ENCODE assay signal across 34 mouse cellular contexts in the genomic region with DNA sequence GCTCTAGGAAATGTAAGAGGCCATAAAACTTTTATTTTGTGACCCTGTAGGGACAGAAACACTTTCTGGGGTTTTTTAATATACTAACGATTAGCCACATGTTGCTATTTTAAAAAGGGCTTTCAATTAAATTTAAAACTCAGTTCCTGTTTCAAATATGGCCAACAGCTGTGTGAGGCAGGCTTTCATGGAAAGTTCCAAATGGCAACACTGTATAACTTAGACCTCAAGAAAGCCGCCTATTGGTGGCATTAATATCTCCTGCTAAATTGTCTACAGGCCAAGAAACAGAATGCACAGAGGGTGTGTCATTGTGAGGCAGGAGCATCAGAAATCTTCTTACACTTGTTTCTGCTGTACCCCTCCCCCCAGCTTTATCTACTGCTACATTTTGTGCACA. TPM values are rescaled to one million over a fixed set of nuclear protein-coding genes. Genes with fewer than 3 reads are reported as not detected.
DNase-seq lines count a peak whose midpoint lies in the region; ATAC-seq and TF ChIP-seq lines count a peak whose summit lies in the region.
"Had no signal": no experiment of that assay in that cellular context is flagged by ENCODE, and none has a peak within 500 bp of the region (broad histone marks: within the 10 kb centered on the region; RNA-seq: fewer than 3 reads in every experiment).

No protein-coding gene starts in this region.

- H3K4me2 ChIP-seq in embryonic facial prominence, embryonic 15.5 days (replicated peaks): no peak overlapping the region
- peak overlapping the region; percentile 12; the same call in 1 of the 2 replicates for H3K4me2 ChIP-seq in limb, embryonic 13.5 days (replicated peaks)
- no peak overlapping the region for H3K4me2 ChIP-seq in hindbrain, postnatal 0 days (ENCODE audit: low read depth, low read length)
- H3K4me2 ChIP-seq: embryonic facial prominence, embryonic 13.5 days; forebrain, embryonic 13.5 days; heart, embryonic 11.5 days; hindbrain, embryonic 12.5 days; liver, embryonic 11.5 days; lung, embryonic 15.5 days; midbrain, embryonic 12.5 days had no signal

- WGBS in embryonic facial prominence, embryonic 15.5 days: 45% methylated on average over 2 of the region's 2 CpGs
- 18% methylated on average over 2 of the region's 2 CpGs for WGBS in limb, embryonic 13.5 days
- WGBS in hindbrain, postnatal 0 days: 89% methylated on average over 2 of the region's 2 CpGs

- no peak overlapping the region for H3K9ac ChIP-seq in embryonic facial prominence, embryonic 15.5 days
- H3K9ac ChIP-seq in limb, embryonic 13.5 days: no peak overlapping the region
- no peak overlapping the region for H3K9ac ChIP-seq in hindbrain, postnatal 0 days (replicated peaks; ENCODE audit: low read length)
- H3K9ac ChIP-seq: embryonic facial prominence, embryonic 13.5 days; forebrain, embryonic 13.5 days; hindbrain, embryonic 12.5 days; lung, embryonic 15.5 days; midbrain, embryonic 12.5 days had no signal

- ATAC-seq in embryonic facial prominence, embryonic 15.5 days (ENCODE audit: insufficient number of reproducible peaks, low FRiP score, low TSS enrichment, low read depth): no peak
- peak; percentile 77 for ATAC-seq in limb, embryonic 13.5 days (ENCODE audit: low FRiP score, low read depth)
- ATAC-seq in megakaryocyte-erythroid progenitor cell, adult 5-6 weeks (replicated peaks; ENCODE audit: low FRiP score, low TSS enrichment, poor library complexity, severe bottlenecking): no peak
- ATAC-seq in hindbrain, postnatal 0 days: no peak
- ATAC-seq: forebrain, embryonic 13.5 days; intestine, postnatal 0 days had no signal

- peak overlapping the region; percentile 35 for H3K27ac ChIP-seq in gastrocnemius, adult 2 months
- peak overlapping the region; percentile 36; the same call in 1 of the 2 replicates for H3K27ac ChIP-seq in embryonic facial prominence, embryonic 15.5 days (replicated peaks)
- peak overlapping the region; percentile 61; the same call in 1 of the 2 replicates for H3K27ac ChIP-seq in limb, embryonic 13.5 days
- H3K27ac ChIP-seq in hindbrain, postnatal 0 days: no peak overlapping the region
- H3K27ac ChIP-seq: embryonic facial prominence, embryonic 13.5 days; forebrain, embryonic 13.5 days; hindbrain, embryonic 12.5 days; lung, embryonic 15.5 days; midbrain, embryonic 12.5 days; stomach, postnatal 0 days had no signal

- no peaks in the 10 kb centered on the region for H3K36me3 ChIP-seq in embryonic facial prominence, embryonic 15.5 days
- no peaks in the 10 kb centered on the region for H3K36me3 ChIP-seq in limb, embryonic 13.5 days
- no peaks in the 10 kb centered on the region for H3K36me3 ChIP-seq in hindbrain, postnatal 0 days (ENCODE audit: insufficient read depth, low read length)
- H3K36me3 ChIP-seq: embryonic facial prominence, embryonic 13.5 days; hindbrain, embryonic 12.5 days; lung, embryonic 15.5 days; midbrain, embryonic 12.5 days had no signal

- no peak for TF ChIP-seq CTCF in gastrocnemius, adult 2 months (IDR thresholded peaks at IDR 0.05)
- no peak for TF ChIP-seq CTCF in hindbrain, postnatal 0 days (IDR thresholded peaks at IDR 0.05; ENCODE audit: low read depth)

- intact Hi-C loops in gastrocnemius, adult 2 months (cut with DNase I): no loop called here

- DNase-seq in gastrocnemius, adult 2 months: no peak
- DNase-seq in gastrocnemius, adult 8-10 months (ENCODE audit: low spot score in 2 of 2): no peak
- peak; percentile 71 for DNase-seq in 416B (ENCODE audit: low read depth)
- DNase-seq in hindbrain, postnatal 0 days (ENCODE audit: low spot score): no peak
- DNase-seq: B cell, adult 2 months; cerebellum, adult 9-11 months; embryo, embryonic 11 days; gastrocnemius, postnatal 36 days; heart, adult 18-20 months; heart, postnatal 36 days had no signal

- H3K4me1 ChIP-seq in embryonic facial prominence, embryonic 15.5 days: peaks cover 18% of the 10 kb centered on the region
- peaks cover 43% of the 10 kb centered on the region for H3K4me1 ChIP-seq in limb, embryonic 13.5 days
- H3K4me1 ChIP-seq in hindbrain, postnatal 0 days (ENCODE audit: insufficient read depth, low read length): 0 out of 2 replicates have a peak, but pooled peaks cover 3% of the 10 kb centered on the region

- no peaks in the 10 kb centered on the region for H3K9me3 ChIP-seq in embryonic facial prominence, embryonic 15.5 days (replicated peaks)
- no peaks in the 10 kb centered on the region for H3K9me3 ChIP-seq in limb, embryonic 13.5 days
- no peaks in the 10 kb centered on the region for H3K9me3 ChIP-seq in hindbrain, postnatal 0 days (ENCODE audit: low read length)
- H3K9me3 ChIP-seq: embryonic facial prominence, embryonic 13.5 days; forebrain, embryonic 13.5 days; hindbrain, embryonic 12.5 days; lung, embryonic 15.5 days; midbrain, embryonic 12.5 days had no signal

- H3K4me3 ChIP-seq in gastrocnemius, adult 2 months: no peak overlapping the region
- no peak overlapping the region for H3K4me3 ChIP-seq in embryonic facial prominence, embryonic 15.5 days (replicated peaks)
- no peak overlapping the region for H3K4me3 ChIP-seq in limb, embryonic 13.5 days
- no peak overlapping the region for H3K4me3 ChIP-seq in hindbrain, postnatal 0 days (ENCODE audit: low read length)
- H3K4me3 ChIP-seq: embryonic facial prominence, embryonic 13.5 days; forebrain, embryonic 13.5 days; hindbrain, embryonic 12.5 days; lung, embryonic 15.5 days; midbrain, embryonic 12.5 days had no signal

- H3K27me3 ChIP-seq in embryonic facial prominence, embryonic 15.5 days: no peaks in the 10 kb centered on the region
- peaks cover 47% of the 10 kb centered on the region for H3K27me3 ChIP-seq in limb, embryonic 13.5 days
- H3K27me3 ChIP-seq in hindbrain, postnatal 0 days (ENCODE audit: insufficient read depth, low read length): no peaks in the 10 kb centered on the region
- H3K27me3 ChIP-seq: embryonic facial prominence, embryonic 13.5 days; forebrain, embryonic 13.5 days; hindbrain, embryonic 12.5 days had no signal

RNA-seq across cellular contexts. Expression of a gene that starts 4.8 kb away (rescaled TPM):
- 1 to 10 TPM; 4.8 to 7.3 TPM for total RNA-seq in gastrocnemius, adult 2 months (2021)
- total RNA-seq in gastrocnemius, adult 8-10 months (2022): 10 to 100 TPM in 1 of 4 experiments, 1 to 10 TPM in 3; 6.8 to 10.2 (median 8.3) TPM
- polyA plus RNA-seq in embryonic facial prominence, embryonic 15.5 days (2015; fragmentation: Nextera tagmentation; extraction: Ambion mirVana): 30.2 and 30.6 TPM in 2 replicates
- polyA plus RNA-seq in limb, embryonic 13.5 days (2015; fragmentation: Nextera tagmentation; extraction: Ambion mirVana): 19.8 and 23.1 TPM in 2 replicates
- total RNA-seq in megakaryocyte-erythroid progenitor cell, adult 5-6 weeks (2014; fragmentation: Nextera tagmentation): 0.24 and 0.42 TPM in 2 replicates
- total RNA-seq in megakaryocyte-erythroid progenitor cell, adult 5-6 weeks (2017): 0.99 TPM in 1 of 2 replicates, not detected in the other
- total RNA-seq in hindbrain, postnatal 0 days (2014; rRNA removed): 14.8 and 15.8 TPM in 2 replicates
- polyA plus RNA-seq in hindbrain, postnatal 0 days (2015; fragmentation: Nextera tagmentation; extraction: Ambion mirVana): 33.5 and 36.5 TPM in 2 replicates

RNA-seq across cellular contexts. Expression of a gene that starts 13.1 kb away (rescaled TPM):
- total RNA-seq in gastrocnemius, adult 2 months (2021): not detected
- not detected for total RNA-seq in gastrocnemius, adult 8-10 months (2022)
- polyA plus RNA-seq in embryonic facial prominence, embryonic 15.5 days (2015; fragmentation: Nextera tagmentation; extraction: Ambion mirVana): 3.1 and 4.1 TPM in 2 replicates
- 0.10 and 0.17 TPM in 2 replicates for polyA plus RNA-seq in limb, embryonic 13.5 days (2015; fragmentation: Nextera tagmentation; extraction: Ambion mirVana)
- not detected in 2 replicates for total RNA-seq in megakaryocyte-erythroid progenitor cell, adult 5-6 weeks (2014; fragmentation: Nextera tagmentation)
- total RNA-seq in megakaryocyte-erythroid progenitor cell, adult 5-6 weeks (2017): not detected in 2 replicates
- total RNA-seq in hindbrain, postnatal 0 days (2014; rRNA removed): not detected in 2 replicates
- polyA plus RNA-seq in hindbrain, postnatal 0 days (2015; fragmentation: Nextera tagmentation; extraction: Ambion mirVana): 0.05 and 0.09 TPM in 2 replicates
- total RNA-seq: gastrocnemius, postnatal 36 days; left cerebral cortex, postnatal 36 days had no signal
- polyA plus RNA-seq: hindbrain, embryonic 12.5 days had no signal

RNA-seq across cellular contexts. Expression of a gene that starts 50.4 kb away (rescaled TPM):
- not detected for total RNA-seq in gastrocnemius, adult 2 months (2021)
- not detected for total RNA-seq in gastrocnemius, adult 8-10 months (2022)
- not detected in 2 replicates for polyA plus RNA-seq in embryonic facial prominence, embryonic 15.5 days (2015; fragmentation: Nextera tagmentation; extraction: Ambion mirVana)
- not detected in 2 replicates for polyA plus RNA-seq in limb, embryonic 13.5 days (2015; fragmentation: Nextera tagmentation; extraction: Ambion mirVana)
- not detected in 2 replicates for total RNA-seq in megakaryocyte-erythroid progenitor cell, adult 5-6 weeks (2014; fragmentation: Nextera tagmentation)
- total RNA-seq in megakaryocyte-erythroid progenitor cell, adult 5-6 weeks (2017): not detected in 2 replicates
- total RNA-seq in hindbrain, postnatal 0 days (2014; rRNA removed): not detected in 2 replicates
- 0.23 TPM in 1 of 2 replicates, not detected in the other for polyA plus RNA-seq in hindbrain, postnatal 0 days (2015; fragmentation: Nextera tagmentation; extraction: Ambion mirVana)
- total RNA-seq: adrenal gland, postnatal 10 days; gastrocnemius, postnatal 36 days; heart, adult 18-20 months; heart, postnatal 36 days; layer of hippocampus, adult 18-20 months; layer of hippocampus, postnatal 25 days; left cerebral cortex, postnatal 36 days; megakaryocyte, adult 5-6 weeks; monocyte, adult 5-6 weeks had no signal
- polyA plus RNA-seq: embryonic facial prominence, embryonic 13.5 days; forebrain, embryonic 13.5 days; heart, embryonic 16.5 days; intestine, postnatal 0 days; kidney, embryonic 14.5 days; liver, embryonic 11.5 days; liver, embryonic 16.5 days; lung, embryonic 15.5 days; midbrain, embryonic 12.5 days; neural tube, embryonic 14.5 days; small intestine, adult 2 months; stomach, postnatal 0 days; thymus, postnatal 0 days had no signal
